Mouse (Mus musculus): Measurements from ENCODE around the gene Gtf2ird1.
A peak's percentile ranks its signal among the peaks of the same experiment; 100 is the strongest.

Gtf2ird1 gene

DNA sequence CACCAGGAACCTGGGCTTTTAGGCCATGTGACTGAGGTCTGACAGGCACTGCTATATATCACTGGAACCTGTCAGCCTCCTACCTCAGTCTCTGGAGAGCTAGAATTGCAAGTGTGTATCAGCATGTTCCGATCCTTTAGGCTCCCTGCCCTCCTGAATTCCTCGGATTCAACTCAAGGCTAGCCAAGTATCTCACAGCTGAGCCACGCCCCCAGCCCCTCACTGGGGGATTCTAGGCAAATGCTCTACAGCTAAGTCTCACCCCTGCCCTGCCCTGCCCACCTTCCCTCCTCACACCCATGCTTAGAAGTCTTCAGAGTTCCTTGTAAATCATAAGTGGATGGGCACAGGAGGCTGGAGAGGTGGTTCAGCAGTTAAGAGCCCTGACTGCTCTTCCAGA, 15.4 kb downstream of the Gtf2ird1 start:
- no peak for DNase-seq

DNA sequence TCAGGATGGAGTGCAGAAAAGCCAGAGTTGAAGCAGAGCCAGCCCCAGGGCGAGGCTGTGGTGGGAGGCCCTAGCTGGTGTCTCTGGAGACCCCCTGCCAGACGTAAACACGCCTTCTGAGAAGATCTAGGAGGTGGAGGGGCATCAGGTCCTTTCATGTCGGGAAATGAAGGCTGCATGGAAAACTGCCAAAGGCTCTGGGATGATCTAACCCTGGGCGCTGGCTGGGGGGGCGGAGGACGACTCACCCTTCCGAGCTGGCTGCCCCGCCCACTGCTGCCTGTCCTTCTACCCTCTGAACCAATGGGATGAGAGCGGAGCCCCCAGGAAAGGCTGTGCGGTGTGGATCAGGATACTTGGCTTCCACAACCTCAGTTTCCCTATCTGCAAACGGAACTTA, 16.4 kb downstream of the Gtf2ird1 start:
- peak; percentile 27 for DNase-seq

DNA sequence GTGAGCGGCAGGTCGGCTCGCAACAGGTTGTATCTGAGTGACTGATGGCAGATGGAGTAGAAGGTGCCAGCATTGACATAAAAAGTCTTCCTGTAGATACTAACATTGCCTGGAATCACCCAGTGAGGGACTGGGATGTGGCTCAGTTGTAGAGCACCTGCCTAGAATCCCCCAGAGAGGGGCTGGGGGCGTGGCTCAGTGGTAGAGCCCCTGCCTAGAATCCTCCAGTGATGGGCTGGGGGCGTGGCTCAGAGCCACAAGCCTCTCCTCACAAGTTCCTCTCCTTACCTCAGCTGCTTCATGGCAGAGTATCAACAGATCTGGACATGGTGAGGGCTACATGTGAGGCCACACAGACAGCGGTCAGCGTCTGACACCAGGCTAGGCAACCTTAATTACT, 17.0 kb downstream of the Gtf2ird1 start:
- DNase-seq: no peak

DNA sequence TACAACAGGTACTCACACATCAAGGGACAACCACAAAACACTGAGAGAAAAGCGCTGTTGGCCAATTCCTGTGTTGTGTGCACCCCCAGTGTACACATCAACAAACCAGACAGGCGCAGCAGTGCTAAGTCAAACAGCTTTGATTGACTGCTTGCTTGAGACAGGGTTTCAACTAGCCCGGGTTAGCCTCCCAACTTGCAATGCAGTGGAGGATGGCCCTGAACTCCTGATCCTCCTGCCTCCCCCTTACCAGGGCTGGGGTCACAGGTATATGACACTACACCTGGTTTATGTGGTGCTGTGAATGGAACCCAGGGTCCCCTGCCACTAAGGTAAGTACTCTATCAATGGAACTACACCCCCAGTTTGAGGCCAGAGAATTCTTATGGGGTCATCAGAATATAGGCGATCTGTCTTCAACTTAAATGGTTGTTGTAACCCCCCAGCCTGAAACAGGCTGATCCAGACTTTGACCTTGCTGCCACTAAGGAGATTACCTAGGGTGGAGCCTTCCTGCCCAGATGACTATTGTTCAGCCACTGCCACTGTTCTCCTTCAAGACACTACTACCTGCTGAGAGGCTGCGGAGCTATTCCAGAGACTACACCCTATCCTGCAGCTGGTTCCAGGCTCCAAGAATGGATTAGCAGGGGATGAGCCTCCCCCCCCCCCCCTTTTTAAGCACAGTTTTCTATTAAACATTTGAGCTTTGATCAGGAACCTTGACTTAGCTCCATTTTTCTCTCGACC, 17.7 kb downstream of the Gtf2ird1 start:
- DNase-seq: no peak

DNA sequence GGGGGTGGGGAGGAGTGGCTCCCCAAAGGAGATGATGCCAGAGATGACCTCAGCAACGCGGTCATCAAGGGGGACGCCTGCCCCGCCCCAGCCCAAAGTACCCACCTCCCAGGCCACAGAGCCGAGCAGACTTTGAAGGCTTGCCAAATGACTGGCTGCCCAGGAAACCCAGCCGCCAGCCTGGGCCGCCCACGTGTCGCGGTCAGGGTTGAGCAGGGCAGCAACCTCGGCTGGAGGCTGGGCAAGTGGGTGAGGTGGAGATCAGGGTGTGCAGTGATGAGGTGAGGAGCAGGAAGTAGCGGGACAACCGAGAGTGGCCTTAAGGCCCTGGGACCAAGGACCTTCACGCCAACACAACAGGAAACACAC, 19.1 kb downstream of the Gtf2ird1 start:
- no peak for DNase-seq

DNA sequence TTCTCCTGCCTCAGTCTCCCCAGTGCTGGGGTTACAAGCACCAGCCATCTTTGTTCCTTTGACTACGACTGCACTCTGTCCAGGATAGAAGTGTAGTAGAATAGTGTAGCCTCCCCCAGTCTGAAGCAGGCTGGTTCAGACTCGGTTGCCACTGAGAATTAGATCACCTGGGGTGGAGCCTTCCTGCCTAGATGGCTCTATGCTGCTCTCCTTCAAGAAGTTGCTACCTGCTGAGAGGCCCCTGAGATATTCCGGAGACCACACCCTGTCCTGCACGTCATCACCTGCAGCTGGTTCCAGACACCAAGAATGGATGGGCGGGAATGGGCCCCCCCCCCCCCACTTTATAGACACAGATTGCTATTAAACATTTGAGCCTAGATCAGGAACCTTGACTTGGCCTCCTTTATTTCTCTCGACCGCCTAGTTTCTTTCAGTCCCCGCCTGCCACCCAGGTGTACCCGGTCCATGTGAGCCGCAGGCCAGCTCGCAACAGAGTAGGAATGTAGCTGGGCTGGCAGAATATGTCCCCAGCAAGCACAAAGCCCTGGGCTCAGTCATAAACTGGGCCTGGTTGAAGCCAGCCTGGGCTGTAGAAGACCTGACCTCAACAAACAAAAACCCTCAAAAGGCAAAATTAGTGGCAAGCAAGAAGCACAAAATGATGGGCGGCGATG, 19.6 kb downstream of the Gtf2ird1 start:
- DNase-seq: no peak

DNA sequence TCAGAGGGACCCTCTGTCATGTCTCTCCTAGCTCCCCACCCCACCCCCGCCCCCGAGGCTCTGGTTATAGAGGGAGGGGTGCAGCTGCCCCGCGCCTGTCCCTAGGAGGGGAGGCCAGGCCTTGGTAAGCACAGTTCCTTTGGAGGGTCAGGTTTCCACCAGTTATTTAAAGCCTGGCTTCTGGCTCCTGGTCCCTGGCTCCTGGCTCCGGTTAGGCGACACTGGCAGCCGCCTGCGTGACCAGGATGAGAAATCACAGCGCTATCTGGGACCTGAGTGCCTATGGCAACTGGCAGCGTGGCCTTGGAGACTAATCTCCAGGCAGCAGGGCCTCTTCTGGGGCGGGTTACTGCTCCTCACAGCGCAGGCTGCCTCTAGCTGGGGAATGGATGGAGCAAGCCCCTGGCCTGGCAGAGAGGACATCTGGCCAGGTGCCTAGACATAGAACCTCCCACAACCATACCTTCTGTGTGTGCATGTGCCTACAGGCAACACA, 20.6 kb downstream of the Gtf2ird1 start:
- peak; percentile 44 for DNase-seq

GRCm38 (mm10) chr5:134433137-134433536, 23.4 kb downstream of the Gtf2ird1 start:
- no peak for DNase-seq

DNA sequence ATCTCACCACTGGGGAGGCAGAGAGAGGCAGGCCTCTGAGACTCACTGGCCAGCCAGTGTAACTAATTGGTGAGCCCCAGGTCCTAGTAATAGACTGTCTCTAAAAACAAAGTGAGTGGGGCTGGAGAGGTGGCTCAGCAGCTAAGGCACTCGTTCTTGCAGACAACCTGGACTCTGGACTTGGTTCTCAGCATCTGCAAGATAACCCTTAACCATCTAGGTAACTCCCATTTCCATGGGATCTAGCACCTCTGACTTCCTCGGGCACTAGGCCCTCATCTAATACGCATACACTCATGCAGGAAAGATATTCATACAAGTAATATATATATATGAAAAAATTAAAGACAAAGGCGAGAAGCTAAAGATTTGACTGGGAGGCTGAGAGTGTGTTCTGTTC, 26.4 kb downstream of the Gtf2ird1 start:
- no peak for DNase-seq

DNA sequence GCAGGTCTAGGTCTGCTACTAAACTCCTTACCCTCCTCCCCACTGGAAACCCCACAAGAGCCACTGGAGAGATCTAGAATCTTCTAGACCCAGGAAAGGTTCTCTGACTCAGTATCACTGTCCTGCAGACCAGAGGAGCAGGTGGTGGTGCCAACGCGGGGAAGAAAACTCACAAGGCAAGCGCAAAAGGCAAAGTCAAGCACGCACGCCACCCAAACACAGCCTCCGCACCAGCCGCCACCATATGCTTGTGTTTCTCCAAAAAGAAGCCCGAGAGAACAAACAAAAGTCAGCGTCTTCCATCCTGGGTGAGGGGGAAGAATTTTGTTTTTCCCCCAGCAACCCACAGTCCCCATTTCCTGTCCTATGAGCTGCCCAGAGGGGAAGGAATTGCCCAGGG, 28.9 kb downstream of the Gtf2ird1 start:
- no peak for DNase-seq

DNA sequence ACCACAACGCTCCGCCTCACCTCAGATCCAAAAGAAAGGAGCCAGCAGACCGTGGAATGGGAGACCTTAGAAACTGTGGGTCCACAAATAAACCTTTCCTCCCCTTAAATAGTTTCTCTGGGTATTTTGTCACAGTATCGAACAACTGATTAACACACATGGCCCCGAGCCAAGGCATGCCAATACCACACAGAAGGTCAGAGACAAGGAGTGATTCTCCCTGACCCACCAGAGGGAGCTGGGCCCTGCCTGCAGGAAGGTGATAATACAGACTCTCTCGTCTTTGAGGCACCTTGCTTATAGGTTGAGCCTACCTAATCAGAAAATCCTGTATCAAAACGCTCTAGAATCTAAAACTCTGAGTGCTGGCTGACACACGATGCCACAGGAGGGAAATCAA, 30.9 kb downstream of the Gtf2ird1 start:
- DNase-seq: no peak

GRCm38 (mm10) chr5:134423930-134424329, 32.6 kb downstream of the Gtf2ird1 start:
- DNase-seq: no peak

DNA sequence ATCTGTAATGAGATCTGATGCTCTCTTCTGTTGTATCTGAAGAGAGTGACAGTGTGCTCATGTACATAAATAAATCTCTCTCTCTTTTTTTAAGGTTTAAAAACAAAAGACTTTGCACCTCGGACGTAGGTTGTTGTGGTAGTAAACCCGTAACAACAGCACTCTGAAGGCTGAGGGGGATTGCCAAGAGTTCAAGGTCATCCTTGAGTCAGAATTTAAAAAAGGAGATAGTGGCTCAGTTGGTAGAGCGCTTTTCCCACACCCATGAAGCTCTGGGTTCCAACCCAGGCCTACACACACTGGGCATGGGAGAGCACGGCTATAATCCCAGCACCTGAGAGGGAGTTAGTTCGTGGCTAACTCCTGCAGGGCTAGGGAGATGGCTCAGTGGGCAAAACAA, 33.1 kb downstream of the Gtf2ird1 start:
- no peak for DNase-seq

GRCm38 (mm10) chr5:134422265-134422925, 34.1 kb downstream of the Gtf2ird1 start:
- DNase-seq: no peak

DNA sequence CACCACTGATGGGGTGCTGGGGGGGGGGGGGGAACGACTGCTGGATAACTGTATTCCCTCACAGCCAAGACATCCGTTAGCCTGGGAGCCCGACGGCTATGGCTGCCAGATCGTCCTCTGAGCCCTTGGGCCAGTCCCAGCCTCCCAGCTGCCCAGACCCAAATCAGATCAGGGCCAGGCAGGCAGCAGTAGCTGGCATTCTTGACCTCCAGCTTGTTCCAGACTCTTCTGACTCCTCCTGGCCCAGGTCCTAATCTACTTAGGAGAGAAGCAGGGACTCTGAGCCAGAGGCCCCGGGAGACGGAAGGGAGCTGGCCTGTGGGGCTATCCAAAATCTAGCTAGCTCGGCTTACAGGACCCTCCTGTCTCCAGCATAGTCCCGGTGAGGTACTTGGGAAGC, 35.5 kb downstream of the Gtf2ird1 start:
- peak; percentile 22 for DNase-seq

- DNase-seq: no peak
These were observed 36.8 kb downstream of the Gtf2ird1 start for GRCm38 (mm10) chr5:134419700-134420099.

DNA sequence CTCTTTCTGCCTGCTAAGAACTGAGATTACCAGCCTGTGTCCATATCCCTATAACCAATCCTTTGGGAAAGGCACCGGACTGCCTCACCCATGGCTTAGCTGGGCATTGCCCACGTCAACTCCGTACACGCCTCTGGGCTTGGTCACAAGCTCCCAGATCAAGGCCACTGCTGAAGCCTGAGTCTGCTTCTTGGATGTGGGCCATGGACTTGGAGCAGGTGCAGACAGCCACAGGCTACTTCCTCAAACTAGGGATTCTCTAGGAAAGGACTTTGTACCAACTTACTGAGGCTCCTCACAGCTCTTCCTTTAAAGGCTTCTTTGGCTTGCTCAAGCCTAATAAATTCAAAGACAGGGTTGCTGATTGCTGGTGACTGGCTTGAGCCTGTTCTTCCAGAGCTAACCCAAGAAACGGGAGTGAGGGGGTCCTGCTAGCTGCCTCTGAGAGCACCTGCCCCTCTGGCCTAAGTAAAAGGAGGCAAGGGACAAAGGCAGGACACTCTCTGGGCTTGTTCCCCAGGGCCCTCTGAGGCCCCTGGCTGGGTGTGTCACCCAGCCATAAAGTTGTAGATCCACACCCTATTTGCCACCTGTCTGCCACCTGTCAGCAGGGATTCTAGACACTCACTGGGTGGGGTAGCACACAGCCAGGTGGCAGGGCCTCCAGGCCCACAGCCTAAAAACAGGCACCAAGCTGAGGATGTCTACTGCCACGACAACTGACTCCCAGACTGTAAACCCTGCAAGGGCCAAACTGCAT, 38.0 kb downstream of the Gtf2ird1 start:
- no peak for DNase-seq

DNA sequence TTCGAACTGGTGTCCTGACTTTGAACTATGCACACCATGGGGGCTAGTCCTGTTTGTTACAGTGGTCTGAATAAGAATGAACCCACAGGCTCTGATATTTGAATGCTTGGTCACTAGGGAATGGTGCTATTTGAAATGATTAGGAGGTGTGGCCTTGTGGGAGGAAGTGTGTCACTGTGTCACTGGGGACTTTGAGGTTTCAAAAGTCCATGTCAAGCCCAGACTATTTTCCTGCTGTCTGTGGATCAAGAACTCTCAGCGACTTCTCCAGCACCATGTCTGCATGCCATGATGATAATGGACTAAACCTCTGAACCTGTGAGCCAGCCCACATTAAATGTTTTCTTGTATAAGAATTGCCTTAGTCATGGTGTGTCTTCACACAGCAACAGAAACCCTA, 44.2 kb downstream of the Gtf2ird1 start:
- no peak for DNase-seq

- DNase-seq: no peak
These were observed 46.1 kb downstream of the Gtf2ird1 start for GRCm38 (mm10) chr5:134410307-134410836.

DNA sequence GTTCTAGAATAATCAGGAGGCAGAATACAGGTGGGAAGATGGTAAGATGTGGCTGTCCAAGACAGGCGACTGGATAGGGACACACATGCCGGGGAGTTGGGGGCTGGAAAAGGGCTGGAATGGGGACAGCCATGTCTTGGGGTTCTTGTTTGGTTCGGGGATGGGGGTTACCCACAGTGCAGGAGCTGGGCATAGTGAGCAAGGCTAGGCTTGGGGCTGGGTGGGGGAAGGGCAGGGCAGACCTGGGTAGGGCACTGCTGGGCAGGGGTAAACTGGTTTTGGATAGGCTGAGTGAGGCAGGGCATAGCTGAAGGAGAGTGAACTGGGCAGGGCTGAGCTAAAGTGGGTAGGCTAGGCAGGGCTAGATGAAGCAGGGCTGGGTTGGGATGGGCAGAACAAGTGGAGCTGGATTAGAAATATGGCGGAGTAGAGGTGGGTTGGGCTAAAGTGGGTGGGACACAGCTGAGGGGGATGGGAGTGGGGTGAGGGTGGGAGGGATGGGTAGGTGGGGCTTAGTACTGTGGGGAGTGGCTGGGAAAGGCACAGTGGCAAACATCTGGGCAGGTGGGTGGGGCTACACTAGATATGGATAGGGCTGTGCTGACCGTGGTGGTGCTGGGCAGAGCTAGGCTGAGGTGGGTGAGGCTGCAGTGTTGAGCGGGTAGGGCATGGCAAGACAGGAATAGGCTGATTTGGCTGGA, 46.8 kb downstream of the Gtf2ird1 start:
- no peak for DNase-seq

DNA sequence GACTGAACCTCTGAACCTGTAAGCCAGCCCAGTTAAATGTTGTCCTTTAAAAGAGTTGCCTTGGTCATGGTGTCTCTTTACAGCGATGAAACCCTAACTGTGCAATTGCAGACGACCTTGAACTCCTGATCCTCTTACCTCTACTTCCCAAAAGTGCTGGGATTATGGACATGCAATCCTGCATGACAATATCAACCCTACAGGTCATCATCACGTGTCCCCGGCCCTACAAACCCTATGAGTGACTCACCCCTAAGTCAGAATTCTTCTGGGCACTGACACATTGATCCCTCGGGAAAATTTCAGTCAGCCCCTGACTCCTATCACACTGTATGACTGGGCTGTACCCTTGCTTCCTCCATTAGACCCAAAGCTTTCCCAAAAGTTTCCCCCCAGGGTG, 48.4 kb downstream of the Gtf2ird1 start:
- DNase-seq: no peak

- DNase-seq: no peak
These were observed 54.7 kb downstream of the Gtf2ird1 start for GRCm38 (mm10) chr5:134401841-134402240.
